Mouse (Mus musculus) CD4-positive naive resting alpha-beta T cell, adult 76 days (primary cell): Measurements from ENCODE around the gene Wdr41. TPM values are rescaled to one million over a fixed set of nuclear protein-coding genes. Genes with fewer than 3 reads are reported as not detected.

Experiments
- total RNA-seq: library from RNA; stranded (reverse); gene quantifications from one replicate; pipeline ENCODE4 v1.2.4, GENCODE M21; 2023

The Wdr41 gene
- total RNA-seq = 15.4 TPM

GRCm38 (mm10) chr13:94976219-94977186 is at the start of gene Wdr41:
TSS of gene Wdr41 (plus strand) at chr13:94976344.

Other genes with a start within 250 kb of the Wdr41 start
- 147 TPM for gene Tbca, start 187.4 kb upstream of the Wdr41 start, total RNA-seq
- gene Otp, start 100.7 kb upstream of the Wdr41 start, total RNA-seq = not detected